Mouse (Mus musculus) cerebellum, postnatal 14 days (tissue): ENCODE results near the gene Ascc1.
A peak's percentile ranks its signal among the peaks of the same experiment; 100 is the strongest.
"Not testable (repeated sequence)": the region's sequence is repeated elsewhere in the genome, so short reads cannot be mapped to it uniquely, and the experiment has no call there.

Experiments
- DNase-seq, 2 experiments: peaks; one replicate each; pipeline ENCODE4 v3.0.0; 2021; ENCODE audit warnings: mixed read lengths in 2 of 2

Gene Ascc1

DNA sequence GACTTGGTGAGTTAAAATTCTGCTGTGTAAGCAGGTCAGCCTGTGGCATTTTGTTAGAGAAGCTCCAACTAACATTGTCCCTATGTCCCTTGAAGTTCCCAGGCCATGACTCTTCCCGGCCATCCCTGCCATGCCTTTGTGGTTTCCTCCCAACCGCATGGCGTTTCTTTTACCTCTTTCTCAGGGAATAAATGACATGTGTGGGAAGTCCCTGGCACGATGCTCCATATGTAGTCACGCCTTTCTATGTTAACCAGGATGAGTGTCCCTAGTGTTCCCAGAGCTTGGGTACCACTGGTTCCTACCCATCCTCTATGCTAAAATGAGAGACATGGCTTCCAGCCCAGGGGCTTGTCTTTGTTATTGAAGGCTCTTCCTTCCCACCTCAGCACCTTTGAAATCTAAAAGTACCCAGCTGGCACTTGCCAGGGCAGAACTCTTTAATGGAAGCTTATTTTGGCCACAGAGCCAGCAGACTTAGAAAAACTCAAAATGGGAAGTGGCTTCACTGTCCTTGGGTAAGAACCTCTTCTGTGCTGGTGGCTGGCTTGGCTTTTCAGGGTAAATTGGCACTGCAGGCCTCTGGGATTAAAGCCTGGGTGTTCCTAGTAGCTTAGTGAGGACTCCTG, 24.8 kb upstream of the Ascc1 start:
- DNase-seq: no peak

DNA sequence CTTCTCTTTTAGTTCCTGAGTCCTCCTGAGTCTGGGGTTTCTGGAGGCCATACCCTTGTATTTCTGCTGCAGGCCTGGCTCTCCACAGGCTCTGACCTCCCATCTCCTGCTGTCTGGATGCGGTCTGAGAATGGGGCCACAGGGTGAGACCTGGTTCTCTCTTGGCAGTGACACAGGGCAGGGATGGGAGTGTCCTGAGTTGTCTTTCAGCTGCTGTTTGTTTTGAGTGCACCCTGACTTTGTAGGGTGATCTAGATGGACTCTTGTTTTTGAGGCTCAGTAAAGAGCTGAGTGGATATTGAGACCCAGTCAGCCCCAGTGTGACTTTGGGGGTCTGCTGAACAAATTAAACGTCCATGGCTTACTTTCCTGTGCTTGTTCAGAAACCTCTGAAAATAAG, 24.2 kb upstream of the Ascc1 start:
- no peak for DNase-seq

DNA sequence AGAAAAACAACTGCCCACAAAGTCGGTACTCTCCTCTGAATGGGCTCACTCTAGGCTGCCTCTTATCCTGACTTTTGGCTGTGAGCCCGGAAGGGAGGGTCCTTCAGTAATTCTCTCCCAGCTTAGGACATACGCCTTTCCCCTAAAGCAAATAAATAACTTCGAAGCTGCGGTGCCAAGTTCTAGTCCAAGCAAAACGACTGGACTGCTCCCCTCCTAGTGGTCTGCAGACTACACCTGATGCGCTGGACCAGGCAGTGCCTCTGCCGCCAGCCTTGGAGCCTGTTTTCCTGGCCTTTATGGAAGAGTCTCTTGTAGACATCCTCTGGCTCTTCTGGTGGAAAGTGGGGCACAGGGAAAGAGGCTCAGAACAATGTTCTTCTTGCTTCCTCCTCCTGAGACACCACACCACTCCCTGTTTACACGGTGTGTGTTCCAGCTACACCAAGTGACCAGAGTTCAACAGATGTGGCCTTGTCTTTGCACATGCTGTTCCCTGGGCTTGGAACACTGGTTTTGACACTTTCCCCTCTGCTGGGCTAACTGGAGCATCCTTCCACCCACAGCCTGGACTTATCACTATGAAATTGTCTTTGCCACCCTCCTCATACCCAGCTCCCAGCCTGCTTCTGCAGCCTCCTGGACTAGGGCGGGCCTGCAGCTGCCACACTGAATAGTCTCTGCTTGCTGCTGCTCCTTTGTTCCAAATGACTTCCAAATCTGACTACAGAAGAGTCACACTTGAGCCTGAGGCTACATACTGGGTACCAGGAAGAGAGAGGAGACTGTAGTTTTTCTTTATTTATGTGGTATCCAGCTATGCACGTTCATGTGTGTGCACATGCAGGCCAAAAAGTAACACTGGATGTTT, 23.5 kb upstream of the Ascc1 start:
- peak; percentile 48 to 63 for DNase-seq

DNA sequence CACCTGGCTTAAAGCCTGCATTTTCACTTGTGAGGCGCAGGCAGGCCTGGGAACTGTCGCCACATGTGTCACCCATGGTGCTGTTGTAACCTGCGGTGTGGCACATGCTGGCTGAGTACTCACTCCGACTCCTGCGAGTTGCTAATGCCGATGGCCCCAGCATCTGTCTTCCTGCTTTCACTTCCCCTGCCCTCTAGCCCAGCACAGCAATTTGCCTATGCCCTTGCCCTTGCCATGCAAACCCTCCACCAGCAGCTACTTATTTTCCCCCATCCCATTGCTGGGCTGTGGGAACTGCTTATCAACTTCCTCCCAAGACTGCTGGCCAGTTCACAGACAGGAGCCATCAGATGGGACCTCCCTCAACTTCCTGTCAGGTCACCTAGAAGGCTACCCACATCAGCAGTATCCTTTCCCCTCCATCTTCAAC, 21.8 kb upstream of the Ascc1 start:
- no peak for DNase-seq

- DNase-seq: no peak
Measured at GRCm38 (mm10) chr10:59981336-59981735, 21.3 kb upstream of the Ascc1 start.

GRCm38 (mm10) chr10:59981792-59982191, 20.8 kb upstream of the Ascc1 start:
- DNase-seq: no peak

DNA sequence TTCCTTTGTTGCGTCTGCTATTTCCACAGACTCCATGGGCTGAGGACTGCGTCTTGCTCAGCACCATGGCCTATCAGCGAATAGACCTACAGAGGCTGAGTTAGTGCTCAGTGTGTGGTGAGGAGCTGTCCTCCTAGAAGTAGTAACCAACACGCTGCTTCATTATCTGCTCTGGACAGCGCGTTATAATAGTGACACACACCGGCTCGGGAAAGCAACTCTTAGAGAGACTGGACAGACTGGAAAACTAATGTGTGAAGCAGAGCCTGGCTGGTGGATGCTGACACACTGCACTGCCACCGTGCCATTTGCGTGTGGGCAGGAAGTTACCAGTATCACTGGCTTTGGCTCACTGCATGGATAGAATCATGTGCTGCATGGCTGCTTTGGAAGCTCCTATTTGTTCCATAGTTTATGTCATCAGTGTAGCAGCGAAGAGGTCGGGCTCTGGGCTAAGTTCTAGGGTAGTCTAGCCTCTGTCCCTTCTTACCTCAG, 20.2 kb upstream of the Ascc1 start:
- no peak for DNase-seq

DNA sequence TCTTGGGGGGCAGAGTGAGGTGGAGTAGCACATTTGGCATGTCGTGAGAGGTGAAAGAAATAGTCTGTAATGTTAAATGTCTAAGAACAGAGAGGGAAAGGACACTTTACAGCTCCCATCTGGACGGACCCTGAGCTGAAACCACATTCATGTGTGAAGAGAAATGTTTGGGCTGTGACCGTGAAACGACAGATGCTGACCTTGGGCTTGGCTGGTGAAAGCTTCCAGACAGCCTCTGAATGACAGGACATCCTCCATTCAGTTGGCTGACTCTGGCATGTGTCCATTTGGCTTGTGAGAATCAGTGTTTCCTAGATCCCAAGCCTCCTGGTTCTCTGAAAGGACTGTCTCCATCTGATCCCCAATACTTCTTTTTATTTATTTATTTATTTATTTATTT, 14.6 kb upstream of the Ascc1 start:
- DNase-seq: peak; percentile 58 to 71

DNA sequence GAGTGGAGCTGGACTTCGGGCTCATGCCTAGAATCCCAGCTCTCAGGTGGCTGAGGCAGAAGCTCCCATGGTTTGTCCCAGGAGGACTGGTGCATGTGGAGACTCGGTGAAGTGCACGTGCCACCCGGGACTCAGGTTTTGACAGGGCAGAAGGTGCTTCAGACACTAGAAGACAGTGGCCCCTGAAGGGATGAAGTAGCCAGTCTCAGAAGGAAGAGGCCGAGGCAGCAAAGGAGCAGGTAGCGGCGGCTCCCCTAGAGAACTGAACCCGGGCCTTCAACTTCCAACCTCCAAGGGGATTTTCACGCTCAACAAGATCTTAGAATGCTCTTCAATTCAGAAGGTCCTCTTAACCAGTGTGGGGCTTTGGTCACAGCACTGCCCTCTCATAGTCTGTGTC, 12.2 kb upstream of the Ascc1 start:
- DNase-seq: no peak

DNA sequence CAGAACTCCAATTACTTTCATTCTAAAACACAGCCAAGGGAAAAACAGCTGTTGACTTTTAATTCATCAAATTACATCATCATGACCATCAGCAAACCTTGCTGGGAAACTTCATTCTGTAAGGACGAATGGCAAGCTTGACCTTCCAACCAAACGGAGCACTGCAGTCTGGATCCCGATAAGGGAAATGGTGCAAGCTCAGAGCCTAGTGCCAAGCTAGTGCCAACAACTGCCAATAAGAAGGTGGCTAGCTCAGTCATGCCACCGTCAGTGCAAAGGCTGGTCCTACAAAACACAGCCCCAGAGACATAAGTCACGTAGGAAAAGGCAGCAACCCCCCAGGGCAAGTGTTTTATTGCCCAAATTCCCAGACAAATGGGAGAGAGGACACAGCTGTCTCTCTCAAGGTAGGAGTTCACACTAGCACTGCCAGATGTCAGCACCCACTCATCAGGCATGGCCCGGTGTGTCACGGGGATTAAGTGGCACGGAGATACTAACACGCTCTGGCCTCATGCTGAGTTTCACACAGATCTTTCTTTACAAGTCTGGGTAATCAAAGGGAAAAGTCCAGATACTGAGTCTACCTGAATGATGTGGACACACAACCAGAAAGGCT, 11.2 kb upstream of the Ascc1 start:
- no peak for DNase-seq

DNA sequence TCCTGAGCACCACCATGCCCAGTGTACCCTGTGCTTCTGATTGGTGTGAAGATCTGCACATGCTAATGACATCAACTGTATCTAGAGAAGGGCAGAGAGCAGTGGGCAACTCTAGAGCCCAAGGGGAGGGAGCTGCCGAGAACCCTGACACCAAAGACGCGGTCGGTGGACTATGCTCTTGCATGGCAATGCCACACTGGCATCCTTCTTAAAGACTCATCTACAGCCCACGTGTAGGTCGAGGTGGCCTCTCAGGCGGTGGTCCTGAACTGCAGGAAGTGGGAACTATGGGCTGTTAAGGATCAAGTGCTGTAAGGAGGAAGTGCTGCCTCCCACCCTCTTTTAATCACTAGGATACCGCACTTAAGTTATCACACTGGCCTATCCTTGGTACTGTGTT, 10.6 kb upstream of the Ascc1 start:
- no peak for DNase-seq

DNA sequence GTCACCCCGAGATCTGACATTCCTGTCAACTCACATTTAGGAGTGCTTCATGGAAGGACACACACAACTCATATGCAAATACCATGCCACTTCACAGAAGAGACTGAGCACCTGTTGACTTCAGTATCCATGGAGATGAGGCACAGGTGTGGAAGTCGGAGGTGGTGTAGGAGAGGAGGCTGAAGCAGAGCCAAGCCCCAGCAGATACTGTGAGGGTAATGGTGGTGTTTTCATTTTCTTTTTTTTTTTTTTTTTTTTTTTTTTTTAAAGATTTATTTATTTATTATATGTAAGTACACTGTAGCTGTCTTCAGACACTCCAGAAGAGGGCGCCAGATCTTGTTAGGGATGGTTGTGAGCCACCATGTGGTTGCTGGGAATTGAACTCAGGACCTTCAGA, 8.8 kb upstream of the Ascc1 start:
- DNase-seq: not testable (repeated sequence)

- no peak for DNase-seq
Measured at GRCm38 (mm10) chr10:59995889-59996288, 6.7 kb upstream of the Ascc1 start.

DNA sequence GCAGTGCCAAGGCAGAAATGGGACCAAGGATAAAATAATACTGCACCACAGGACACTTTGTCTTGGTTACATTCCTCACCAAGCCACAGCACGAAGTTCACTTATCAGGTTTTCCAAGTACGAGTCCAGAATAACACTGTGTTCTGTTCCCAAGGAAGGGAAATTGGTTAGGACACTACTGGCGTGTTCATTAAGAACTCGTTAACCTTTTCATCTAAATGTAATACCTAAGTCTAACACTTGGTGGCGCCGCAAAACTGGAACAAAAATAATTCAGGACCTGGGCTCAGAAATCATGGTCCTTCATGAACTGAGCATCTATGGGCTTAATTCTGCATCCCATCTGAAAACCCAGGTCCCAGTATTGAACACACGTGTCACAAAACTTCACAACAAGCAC, 5.0 kb upstream of the Ascc1 start:
- peak; percentile 82 to 86 for DNase-seq

GRCm38 (mm10) chr10:59999057-59999456, 3.5 kb upstream of the Ascc1 start:
- DNase-seq: no peak

- not testable (repeated sequence) for DNase-seq
Measured at GRCm38 (mm10) chr10:60001663-60002062, 942 bp upstream of the Ascc1 start.

GRCm38 (mm10) chr10:60002203-60002602, 402 bp upstream of the Ascc1 start:
- DNase-seq: peak; percentile 42 to 45

- no peak for DNase-seq
Measured at GRCm38 (mm10) chr10:60003213-60003752, 678 bp downstream of the Ascc1 start.

GRCm38 (mm10) chr10:60003847-60004246, 1.2 kb downstream of the Ascc1 start:
- no peak for DNase-seq

DNA sequence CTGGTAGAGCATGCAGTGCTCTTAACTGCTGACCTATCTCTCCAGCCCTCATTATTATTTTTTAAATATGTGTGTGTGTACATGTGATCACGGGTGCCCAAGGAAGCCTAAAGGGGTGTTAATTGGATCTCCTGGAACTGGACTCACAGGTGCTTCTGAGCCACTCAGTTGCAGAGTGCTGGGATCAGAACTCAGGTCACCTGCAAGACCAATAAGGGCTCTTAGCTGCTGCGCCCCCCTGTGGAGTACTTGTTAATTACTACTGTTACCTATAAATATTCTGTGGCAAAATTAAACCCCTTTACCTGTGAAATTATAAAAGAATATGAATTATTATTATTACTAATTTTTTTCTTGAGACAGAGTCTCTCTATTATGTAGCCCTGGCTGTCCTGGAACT, 2.7 kb downstream of the Ascc1 start:
- peak in 1 of 2 experiments; percentile 52 for DNase-seq

GRCm38 (mm10) chr10:60009115-60009514, 6.5 kb downstream of the Ascc1 start:
- no peak for DNase-seq

DNA sequence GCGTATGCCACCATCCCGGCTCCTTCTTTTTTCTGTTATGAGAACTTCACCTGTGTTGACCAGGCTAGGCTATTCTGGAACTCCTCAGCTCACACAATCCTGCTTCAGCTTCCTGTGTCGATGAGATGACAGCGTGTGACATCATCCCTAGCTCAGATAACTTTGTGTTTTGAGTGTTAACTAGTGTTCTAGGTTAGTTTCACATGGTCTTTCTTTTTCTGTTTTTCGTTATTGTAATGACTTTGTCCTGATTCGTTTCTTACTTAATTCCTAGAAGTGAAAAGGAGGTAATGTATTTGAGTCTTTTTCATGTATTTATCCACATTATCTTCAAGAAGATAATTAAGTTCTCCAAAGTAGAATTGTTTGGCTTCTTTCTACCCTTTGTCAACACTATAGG, 13.6 kb downstream of the Ascc1 start:
- no peak for DNase-seq

DNA sequence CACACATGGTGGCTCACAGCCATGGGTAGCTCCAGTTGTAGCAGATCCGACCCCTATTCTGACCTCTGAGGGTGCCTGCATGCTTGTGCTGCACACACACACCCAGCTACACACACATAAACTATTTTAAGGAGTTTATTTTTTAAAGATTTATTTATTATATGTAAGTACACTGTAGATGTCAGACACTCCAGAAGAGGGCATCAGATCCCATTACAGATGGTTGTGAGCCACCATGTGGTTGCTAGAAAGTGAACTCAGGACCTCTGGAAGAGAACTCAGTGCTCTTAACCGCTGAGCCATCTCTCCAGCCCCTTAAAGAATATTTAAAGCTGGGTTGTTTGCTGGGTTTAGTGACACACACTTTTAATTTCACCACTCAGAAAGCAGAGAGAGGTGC, 16.7 kb downstream of the Ascc1 start:
- no peak for DNase-seq
